Mouse (Mus musculus): ENCODE results near the gene Bcr. TPM values are rescaled to one million over a fixed set of nuclear protein-coding genes. Genes with fewer than 3 reads are reported as not detected.

Bcr gene
- total RNA-seq, 2 experiments from 2014 or later = 121 to 133 TPM

DNA sequence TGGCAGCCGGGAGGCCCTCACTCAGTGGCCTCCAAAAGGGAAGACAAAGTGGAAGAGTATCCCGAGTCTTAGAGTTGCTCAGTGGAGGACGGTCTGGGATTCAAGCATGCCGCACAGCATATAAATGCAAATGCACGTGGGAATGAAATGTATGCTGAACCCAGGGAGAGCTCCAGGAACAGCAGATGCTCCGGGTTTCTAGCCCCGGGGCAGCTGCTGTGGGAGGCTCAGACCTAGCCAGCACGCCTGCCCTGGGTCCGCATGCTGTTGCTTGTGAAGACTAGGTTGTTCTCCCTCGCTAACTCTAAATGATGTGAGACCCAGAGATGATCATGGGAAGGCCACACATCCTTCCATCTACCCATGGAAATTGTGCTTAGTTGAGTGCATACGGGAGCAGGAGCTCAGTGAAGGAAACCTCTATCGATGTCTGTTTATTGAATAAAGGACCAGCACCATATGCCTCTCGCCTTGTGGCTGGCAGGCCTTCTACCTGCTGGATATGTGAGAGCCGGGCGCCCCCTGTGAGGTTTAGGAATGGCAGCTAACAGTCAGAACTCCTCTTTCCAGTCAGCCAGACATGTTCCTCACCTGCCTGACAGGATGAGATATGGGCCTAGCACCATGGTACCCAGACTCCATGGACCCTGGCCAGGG lies 74.6 kb downstream of the Bcr start:
- no peak for DNase-seq

DNA sequence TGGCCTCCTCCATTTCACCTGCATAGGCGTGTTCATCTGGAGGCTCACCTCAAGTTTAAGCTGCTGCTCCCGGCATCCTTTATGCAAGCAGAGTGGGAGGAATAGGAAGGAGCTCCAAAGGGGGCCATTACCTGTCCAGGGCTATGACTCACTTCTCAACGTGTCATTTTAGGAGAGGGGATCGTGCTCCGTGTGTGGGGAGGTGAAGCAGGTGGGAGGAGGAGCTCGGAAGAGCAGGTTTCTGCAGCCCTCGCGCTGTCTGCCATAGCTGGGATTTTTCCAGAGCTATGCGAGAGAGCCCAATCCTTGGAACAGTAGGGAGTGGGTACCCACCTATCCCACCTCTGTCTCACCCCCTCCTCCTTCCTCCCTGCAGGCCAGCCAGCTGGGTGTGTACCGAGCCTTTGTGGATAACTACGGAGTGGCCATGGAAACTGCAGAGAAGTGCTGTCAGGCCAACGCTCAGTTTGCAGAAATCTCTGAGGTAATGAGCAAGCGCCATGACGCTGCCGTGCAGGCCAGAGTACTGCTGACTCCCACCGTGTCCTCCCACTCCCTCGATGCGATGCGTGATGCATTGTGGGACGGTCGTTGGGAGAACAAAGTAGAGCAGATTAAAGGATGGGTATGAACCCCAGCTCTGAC lies 75.2 kb downstream of the Bcr start:
- DNase-seq = peak; percentile 32 to 44

DNA sequence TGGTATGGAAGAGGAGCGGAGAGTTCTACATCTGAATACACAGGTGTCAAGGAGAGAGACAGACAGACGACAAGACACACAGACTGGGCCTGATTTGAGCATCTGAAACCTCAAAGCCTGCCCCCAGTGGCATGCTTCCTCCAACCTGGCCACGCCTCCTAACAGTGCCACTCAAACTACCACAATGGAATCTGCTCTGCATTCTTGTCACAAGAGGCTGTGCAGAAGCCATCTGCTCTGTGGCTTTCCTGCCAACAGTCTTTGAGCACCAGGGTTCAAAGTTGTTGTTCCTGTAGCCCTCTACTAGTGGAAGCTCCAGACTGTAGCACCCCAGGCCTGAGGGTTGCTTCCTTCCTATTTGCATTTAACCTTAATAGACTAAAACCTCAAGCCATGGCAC lies 76.8 kb downstream of the Bcr start:
- DNase-seq = no peak

DNA sequence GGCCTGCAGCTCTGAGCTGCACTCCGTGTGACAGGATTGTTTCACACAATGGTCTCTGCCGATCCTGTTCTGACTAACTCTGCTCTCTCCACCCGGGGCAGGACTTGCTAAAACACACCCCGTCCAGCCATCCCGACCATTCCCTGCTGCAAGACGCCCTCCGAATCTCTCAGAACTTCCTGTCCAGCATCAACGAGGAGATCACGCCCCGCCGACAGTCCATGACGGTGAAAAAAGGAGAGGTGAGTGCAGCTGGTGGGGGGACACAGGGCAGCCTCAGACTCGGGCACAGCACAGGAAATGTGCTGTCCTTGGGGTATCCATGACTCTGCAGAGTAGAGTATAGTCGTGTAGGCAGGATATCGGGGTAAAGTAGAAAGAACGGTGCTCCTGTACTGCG lies 84.8 kb downstream of the Bcr start:
- DNase-seq = no peak

DNA sequence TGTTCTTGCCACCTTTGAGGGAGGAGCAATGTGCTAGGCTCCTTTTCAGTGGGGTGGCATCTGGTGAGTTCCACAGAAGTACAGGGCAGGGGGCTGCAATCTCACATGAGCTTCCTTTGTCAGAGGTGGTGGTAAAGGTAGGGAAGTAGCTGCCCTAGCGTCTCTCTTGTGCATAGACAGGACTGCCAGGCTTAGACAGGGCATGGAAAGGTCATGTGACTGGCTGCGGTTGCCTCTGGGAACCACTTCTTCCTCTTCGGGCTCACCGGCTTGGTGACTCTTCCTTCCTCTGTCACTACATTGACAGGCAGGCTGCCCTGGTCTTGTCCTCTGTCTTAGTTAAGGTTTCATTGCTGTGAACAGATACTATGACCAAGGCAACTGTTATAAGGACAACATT lies 85.6 kb downstream of the Bcr start:
- DNase-seq = no peak

DNA sequence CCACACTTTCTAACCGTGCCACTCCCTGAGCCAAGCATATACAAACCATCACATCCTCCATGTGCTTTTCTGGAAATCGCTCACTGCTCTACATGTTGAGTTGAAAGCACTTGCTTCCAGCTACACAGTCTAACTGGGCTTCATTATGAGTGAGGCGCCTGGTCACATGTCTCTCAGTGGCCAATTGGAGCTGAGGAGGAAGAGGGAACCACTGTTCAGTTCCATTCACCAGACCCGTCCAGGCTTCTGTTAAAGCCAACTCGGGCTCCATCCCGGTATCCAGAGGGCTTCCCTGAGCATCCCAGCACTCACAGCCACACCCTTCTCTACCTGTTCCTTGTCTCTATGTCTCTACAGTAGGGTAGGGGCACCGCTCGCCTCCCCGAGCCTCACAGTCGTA lies 86.2 kb downstream of the Bcr start:
- DNase-seq = no peak

DNA sequence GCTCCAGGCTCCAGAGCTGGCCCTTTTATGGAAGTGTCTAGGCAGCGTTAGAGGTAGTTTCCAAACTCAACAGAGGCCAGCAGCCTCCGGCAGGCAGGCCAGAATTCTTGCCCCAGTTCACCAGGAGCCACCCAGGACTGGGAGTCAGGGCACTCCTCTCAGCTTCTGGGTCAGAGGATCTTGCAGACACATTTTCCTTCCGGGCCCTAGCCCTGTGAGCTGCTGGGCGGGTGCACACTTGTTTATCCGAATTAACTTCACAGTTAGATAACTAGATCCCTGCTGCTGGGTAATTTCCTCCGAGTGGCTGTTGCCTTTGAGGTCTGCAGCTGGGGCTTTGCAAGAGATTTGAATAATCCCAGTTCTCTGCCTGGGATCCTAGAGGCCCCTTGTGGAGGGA lies 87.9 kb downstream of the Bcr start:
- no peak for DNase-seq

DNA sequence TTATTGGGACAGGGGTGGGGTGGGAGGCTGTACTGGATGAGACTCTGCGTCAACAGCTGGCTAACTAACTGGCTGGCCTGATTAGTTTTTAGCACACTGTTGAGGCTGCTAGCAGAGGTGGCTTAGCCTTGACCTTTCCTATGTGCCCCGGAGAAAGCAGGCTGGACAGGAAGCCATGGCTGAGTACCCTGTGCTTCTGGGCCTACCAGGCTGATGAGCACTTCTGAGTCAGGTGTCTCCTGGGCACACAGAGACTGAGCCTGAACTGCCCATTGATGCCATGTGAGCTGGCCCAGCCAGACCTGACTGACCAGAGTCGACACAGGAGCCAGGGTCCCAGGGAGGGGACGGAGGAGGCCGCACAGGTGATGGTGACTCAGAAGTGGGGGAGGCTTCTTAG lies 90.0 kb downstream of the Bcr start:
- DNase-seq = no peak

DNA sequence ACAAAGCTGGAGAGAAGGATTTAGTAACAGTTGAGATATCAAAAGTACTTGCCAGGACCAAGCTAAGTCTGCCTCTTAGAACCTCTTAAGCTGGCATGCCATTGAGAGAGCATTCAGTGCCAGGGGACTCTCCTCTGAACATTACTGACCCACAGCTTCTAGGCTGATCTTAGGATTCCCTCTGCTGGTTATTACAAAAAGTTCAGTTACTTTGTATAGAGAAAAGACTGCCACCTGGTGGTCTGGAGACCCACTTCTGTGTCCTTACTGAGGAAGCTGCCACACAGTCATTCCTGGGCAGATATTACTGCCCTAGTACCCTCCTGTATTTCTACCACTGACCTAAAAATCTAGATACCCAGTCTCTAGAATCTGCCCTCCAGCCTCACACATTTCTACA lies 90.9 kb downstream of the Bcr start:
- DNase-seq = peak; percentile 58 to 62

DNA sequence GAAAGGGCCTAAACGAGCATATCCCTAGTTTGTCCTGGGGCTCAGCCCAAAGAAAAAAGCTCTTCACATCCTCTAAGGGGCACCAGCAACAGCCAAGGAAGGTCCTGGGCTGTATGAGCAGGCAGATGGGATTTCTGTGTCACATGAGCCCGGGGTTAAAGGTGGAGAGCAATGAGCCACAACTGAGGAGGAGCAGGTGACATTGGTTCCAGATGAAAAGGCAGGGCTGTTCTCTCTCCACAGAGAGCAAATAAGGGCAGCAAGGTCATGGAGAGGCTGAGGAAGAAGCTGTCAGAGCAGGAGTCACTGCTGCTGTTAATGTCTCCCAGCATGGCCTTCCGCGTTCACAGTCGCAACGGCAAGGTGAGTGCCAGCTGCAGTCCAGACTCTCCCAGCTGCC lies 96.4 kb downstream of the Bcr start:
- no peak for DNase-seq

DNA sequence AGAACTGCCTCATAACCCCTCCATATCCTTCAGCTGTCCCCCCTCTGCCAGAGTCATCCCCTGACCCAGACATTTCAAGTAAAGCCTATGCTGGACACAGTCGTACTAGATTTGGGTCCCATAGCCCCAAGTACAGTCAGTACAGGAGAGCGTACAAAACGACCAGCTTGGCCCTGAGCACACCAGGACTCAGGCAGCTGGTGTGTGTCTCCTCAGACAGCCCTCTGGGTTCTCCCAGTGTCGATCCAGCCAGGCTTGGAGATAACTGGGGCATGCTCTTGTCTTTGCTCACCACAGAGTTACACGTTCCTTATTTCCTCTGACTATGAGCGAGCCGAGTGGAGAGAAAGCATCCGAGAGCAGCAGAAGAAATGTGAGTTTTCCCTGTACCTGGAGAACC lies 97.3 kb downstream of the Bcr start:
- DNase-seq = no peak

DNA sequence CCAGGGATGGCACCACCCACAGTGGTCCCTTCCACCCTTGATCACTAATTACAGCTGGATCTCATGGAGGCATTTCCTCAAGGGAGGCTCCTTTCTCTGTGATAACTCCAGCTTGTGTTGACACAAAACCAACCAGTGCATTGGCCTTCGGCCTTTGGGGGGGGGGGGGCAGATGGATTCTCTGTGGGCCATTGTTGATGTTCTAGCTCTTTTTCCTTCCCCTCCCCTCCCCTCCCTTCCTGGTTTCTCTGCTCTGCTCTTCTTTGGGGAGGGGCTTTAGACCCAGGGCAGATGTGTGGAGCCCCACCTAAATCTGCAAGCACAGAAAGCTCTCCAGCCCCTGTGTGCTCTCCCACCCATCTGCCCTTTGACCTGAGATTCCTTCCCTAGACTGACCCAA lies 98.0 kb downstream of the Bcr start:
- no peak for DNase-seq

DNA sequence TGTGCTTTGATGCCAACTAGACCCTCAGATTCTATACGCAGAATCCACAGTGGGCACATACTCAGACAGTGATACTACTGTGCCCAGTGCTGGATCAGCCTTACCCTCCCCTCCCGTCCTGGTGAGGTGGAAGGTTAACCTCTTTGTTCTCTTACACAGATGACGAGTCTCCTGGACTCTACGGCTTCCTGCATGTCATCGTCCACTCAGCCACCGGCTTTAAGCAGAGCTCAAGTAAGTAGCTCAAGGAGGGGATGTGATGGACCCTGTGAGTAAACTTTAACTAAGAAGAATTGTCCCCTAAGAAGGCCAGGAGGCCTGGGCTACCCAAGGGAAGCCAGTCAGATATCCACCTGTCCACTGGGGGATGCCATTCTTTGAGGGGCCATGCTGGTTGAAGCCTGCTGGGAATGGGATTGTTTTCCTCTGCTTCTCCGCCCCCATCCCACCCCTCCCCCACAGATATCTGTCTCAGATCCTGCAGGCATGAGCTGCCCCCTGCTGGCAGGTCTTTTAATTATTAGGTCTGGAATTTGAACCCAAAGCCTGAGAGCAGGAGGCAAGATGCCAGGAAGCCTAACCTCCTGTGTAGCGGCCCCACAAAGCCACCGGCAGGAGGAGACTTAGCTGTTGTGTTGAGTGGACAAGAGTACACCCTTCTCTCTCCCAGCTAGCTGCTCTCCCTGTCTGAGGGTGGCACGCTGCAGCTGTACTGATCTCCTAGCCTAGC lies 99.9 kb downstream of the Bcr start:
- no peak for DNase-seq

DNA sequence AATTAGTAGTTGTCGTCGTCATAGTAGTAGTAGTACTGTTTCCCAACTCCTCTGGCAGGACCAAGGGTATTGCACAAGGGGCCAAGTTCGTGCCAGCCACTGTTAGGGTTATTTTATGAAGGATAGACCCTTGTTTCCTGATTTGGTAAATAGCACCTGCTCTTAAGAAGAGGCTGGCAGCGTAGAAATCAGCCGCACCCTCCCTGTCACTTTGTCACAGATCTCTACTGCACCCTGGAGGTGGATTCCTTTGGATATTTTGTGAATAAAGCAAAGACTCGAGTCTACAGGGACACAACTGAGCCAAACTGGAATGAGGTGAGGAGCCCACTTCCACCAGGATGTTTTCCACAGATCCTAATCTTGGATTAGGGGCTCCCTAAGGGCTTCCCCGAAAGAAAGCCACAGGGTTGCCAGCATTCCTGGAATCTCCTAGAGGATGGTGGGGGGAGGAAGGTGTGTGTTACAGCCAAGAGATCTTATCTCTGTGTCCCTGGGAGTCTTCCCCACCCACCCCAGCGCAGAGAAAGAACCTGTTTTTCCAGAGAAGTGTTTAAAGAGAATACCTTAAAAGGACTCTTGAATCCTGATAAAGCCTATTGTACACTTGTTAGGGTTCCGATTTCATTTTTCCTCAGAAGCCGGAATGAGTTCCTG lies 105.6 kb downstream of the Bcr start:
- no peak for DNase-seq

DNA sequence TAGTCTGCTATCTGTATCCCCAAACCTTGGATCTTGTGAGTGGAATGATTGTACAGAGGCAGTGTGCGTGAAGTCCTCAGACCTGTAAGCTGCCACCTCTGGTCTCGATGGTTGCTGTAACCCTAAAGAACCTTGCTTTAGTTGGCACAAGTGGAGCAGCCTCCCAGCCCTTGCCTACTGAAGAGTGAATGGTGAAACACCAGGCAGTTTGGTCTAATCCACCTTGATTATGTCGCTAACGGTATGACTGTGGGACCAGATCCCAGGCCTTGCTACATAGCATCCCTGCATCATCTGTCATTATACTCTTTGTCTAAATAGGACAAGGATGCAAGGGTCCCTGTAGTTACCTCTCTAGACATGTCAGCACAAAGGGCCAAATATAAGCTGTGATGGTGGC lies 106.2 kb downstream of the Bcr start:
- DNase-seq = no peak

DNA sequence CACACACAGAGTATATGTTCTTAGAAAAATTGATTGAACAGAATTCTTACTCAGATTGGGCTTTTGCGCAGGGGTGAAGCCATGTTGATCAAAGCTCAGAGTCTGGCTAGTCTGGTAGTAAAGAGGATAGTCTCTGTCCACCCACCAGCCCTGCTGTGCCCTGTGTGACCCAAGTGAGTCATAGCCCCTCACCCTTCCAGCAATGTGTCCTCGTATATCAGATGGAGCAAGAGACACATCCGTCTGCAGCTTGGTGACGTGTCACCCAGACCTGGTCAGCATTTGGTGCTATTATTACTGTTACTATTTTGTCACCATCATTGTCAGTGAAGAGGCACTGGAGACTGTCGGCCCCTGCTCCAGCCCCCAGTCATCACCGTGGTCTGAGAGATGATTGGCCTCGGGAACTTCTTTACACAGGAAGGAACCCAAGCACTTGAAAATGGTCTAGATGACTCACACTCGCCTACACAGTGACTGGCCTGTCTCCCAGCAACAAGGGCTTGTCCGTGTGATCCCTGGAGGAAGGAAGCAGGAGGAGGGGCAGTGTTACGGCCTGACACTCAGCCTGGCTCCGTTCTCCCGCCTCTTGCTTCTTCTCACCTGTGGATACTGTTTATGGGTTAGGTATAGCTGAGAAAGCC lies 109.9 kb downstream of the Bcr start:
- DNase-seq = no peak

DNA sequence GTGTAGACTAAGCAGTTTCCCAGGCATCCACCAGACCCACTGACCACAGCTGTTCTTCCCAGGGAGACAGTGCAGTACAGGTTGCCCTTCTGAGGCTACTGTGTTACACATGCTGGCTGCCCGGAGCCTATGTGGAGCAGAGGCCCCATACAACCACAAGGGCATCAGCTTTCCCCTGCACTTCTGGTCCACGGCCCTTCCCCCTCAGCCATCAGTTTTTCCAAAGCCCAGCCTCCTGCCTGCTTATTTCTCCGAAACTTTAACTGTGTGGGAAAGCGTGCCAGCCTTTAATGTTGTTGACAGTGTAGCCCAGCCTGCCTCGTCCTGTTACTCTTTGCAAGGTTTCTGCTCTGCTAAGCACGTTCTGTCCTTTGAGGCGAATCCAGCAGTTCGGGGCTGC lies 112.7 kb downstream of the Bcr start:
- DNase-seq = no peak

DNA sequence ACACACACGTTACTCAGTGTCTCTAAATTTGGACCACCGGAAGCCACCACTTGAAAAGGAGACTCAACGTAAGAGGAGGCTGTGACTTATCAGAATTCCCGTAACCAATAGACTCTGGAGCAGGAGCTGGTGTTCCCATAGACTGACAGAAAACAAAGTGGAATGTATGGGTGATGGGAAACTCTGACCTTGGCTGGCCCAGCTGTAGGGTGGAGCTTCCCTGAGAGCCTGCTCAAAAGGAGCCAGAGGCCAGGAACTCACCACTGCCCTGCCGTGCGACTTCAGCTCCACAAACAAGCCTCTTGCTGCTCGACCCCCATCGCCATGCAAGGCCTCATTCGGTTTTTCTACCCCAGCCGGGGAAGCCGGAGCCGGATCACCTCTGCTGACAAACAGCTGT lies 113.3 kb downstream of the Bcr start:
- no peak for DNase-seq

DNA sequence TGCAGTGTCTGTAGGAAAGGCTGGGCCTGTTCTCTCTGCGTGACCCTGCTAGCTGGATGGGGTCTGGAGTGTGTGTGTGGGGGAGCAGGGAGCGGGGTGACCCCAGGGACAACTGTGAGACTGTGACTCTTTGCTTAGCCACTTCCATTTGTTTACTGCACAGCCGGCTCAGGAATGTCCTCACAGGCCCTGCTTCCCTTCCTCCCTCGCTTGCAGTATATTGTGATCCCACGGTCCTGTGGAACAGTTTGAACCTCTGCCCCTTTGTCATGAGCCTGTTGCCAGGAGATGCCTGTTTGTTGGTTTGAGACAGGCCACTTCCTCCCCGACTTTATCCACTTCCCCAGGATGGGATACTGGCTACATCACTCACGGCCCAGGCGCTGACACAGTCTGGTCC lies 116.1 kb downstream of the Bcr start:
- no peak for DNase-seq

DNA sequence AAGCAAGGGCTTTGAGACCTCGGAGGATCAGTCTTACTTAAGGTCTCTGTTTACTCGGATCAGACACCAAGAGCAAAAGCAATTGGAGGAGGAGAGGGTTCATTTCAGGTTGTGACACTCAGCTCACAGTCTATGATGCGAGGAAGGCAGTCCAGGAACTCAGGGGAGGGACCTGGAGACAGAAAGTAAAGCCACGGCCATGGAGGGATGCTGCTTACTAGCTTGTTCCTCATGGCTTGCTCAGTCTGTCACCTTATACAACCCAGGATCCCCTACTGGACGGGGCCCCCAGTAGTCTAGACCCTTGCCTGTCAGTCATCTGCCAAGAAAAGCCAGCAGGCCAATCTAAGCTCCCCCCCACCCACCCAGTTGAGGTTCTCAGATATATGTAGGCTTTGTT lies 118.5 kb downstream of the Bcr start:
- no peak for DNase-seq

DNA sequence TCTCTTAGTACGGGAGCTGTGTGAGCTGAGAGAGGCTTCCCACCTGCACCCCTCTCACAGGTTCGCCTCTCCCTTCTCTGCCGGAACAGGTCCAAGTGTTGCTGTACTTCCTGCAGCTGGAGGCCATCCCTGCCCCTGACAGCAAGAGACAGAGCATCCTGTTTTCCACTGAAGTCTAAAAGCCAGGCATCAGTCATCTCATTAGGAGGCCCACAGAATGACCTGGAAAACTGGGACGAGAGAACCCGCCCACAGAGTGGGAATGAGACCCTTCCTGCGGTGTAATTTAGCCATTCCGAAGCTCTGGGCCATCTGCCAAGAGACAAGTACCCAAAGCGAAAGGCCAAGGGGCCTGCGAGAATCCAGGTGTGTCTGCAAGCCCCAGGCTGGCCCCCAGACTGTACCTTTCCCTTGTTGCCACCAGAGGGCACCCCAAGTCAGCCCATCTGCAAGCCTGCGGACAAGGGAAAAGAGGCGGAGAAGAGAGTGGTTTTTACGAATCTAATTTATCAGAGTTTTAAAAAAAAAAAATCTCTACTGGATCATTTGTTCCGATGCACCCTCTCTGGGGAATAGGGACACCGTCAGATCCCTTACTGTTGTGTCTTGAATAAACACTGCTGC lies 121.9 kb downstream of the Bcr start:
- DNase-seq = peak; percentile 68 to 72

DNA sequence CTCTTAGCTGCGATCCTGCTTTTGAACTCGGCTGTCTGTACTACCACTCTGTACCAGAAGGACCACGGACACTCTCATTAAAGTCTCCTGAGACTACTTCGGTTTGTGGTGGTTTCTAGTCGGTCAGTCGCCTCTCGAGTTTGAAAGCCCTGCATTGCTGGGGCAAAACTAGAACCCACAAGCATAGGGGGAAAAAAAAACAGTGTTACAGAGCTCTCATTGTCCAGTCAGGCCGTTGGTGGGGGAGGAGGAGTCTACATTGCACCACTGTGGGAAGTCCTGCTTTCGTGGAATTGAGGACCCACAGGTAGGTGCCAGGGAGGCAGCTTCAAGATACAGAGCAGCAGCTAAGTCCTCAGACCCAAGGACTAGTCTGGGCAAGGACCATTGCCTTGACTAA lies 124.4 kb downstream of the Bcr start:
- DNase-seq = no peak

DNA sequence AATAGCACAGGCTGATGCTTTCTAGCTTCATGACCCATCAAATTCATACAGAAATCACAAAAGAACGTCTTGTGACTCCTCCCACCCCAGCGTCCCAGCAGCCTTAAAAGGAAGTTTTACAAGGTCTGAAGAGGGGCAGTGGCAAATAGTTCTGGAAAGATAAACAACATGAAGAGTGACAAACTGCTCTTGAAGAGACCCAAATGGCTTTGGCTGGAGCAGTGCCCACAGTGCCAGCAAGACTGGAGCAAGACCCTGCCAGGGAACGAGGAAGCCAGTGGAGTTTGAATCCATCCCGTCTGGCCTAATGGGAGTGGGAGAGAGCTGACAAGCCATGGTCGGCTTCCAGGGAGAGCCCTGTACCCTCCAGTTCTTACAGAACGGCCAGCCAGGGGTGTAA lies 126.2 kb downstream of the Bcr start:
- DNase-seq = no peak
